Mouse (Mus musculus): ENCODE results near the gene Rtf2. TPM values are rescaled to one million over a fixed set of nuclear protein-coding genes. Genes with fewer than 3 reads are reported as not detected.

Rtf2 gene
- total RNA-seq, 4 experiments from 2014 or later: 24.4 to 30.5 (median 27.4) TPM

DNA sequence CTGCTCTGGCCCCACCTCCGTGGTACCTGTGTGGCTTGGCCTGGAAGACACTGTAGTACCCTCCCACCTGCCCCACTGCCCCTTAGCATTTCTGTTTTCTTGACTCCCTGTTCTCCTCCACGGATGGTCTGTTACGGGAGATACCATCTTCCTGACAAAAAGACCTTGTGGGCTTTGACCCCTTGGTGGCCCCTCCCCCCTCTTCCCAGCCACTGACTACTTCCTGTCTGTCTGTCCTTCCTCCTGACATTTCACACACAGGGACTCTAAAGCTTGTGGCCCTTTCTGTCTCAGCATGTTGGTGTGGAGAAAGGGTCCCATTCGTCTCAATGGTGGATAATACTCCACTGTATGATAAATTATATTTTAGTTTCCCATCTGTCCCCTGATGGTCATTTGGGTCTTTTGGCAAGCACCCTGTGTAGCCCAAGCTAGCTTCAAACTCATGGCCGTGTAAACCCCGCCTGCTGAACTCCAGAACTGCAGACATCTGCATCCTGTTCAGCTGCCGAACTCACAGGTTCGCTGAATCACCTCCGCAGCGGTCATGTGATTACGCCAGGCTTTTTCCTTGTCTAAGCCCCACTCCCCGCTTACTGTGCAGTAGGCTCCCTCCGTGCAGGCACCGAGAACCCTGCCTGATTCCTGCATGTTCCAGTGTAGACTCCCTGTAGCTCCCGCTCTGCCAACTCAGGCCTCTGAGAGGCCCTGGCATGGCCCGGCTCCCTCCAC, 41.5 kb downstream of the Rtf2 start:
- no peak for DNase-seq (ENCODE audit: low spot score in 2 of 2)

DNA sequence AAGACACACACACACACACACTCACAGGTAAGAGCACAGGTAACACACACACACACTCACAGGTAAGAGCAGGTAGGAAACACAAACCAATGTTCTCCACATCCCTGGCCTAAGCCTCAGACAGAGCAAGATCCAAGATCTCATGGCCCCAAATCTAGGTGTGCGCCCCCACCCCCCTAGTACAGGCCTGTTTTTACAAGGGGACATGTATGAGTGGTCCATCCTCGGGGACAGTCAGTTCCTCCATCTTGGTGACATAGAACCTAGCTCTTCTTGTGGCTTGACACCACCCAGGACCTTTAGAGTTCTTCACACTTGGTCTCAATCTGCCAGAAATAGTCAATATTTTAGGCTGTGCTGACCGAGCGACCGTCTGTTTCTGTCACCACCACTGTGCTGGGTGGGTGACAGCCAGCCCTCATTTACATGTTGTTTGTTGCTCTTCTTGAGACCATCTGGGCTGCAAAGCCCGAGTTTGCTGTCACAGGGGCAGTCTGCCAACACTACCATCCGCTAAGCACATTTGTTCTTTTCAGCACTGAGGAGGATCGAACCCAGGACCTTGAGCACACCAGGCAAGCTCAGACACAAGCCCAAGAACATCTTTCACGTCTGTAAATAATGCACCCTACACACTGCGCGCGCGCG, 43.5 kb downstream of the Rtf2 start:
- DNase-seq (ENCODE audit: low spot score in 2 of 2): no peak

DNA sequence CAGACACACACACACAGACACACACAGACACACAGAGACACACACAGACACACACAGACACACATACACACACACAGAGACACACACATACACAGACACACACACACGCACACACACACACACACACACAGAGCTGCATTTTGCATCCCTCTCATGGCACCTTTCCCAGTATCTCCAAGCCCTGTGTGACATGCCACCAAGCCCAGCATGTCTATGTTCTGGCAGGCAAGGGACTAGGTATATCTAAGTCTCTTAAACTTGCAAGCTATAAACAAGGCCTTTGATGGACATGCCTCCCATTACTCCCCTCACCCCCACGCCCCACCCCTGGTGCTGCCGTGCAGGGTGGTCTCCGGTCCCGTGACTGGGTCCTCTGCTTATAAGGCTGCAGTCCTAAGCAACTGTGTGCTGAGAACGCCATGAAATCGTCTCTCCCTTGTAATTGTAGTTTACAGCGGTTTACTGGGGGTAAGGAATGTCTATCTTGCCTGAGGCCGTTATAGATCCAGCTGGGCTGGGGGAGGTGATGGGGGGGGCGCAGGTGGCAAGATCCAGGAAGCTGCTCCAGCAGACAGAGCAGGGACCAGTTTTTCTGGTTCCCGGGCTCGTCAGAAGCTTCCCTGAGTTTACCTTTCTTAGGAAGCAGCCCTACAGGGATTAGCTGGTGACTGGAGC, 44.5 kb downstream of the Rtf2 start:
- no peak for DNase-seq (ENCODE audit: low spot score in 2 of 2)

DNA sequence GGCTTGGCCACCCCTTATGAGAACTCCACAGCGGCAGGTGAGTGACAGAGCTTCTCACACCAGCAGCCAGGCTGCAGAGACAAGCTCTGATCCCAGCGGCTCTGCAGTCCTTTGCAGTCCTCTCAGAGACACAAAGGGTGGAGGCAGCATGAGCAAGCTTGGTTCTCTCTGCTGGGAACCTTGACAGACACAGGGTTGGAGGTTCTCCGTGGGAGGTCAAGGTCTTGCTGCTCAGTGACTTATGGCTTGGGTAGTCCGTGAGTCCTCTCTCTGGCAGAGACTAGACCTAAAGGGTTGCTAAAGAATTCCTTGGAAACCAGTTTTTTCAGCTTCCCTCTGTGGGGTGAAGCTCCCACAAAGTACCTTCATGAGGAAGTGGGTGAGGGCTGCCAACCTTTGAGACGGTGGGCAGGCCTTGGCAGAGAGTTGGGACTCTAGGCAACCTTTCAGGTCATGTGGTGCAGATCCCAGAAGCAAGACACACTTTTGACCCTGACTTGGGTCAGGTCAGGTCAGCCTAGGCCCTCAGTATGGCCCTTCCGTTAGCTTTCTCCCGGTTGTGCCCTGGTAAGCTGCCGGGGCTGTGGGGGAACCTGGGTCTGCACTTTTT, 56.5 kb downstream of the Rtf2 start:
- DNase-seq (ENCODE audit: low spot score in 2 of 2): no peak

GRCm38 (mm10) chr2:172498823-172499222, 58.5 kb downstream of the Rtf2 start:
- no peak for DNase-seq (ENCODE audit: low spot score in 2 of 2)

DNA sequence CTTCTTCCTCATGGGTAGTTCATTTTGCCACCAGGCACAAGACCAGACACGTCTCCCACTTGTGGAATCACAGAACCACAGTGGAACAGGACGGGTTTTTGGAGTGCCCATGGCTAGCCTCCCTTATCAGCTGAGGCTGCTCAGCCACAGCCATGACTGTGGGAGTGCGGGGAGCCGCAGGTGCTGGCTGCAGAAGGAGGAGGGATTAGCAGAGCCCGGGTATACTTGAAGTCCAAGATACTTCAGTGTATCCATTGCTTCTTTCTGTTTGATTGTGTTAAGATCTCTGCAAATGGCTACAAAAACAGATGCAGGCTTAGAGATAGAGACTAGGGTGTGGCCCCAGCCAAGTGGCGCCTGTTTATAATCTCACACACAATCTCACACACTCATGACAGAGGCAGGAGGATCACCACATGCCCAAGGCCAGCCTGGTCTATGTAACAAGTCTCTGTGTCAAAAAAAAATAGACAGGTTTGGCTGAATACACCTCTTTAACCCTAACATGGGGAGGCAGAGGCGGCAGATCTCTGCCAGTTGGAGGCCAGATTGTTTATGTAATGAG, 60.5 kb downstream of the Rtf2 start:
- no peak for DNase-seq (ENCODE audit: low spot score in 2 of 2)

DNA sequence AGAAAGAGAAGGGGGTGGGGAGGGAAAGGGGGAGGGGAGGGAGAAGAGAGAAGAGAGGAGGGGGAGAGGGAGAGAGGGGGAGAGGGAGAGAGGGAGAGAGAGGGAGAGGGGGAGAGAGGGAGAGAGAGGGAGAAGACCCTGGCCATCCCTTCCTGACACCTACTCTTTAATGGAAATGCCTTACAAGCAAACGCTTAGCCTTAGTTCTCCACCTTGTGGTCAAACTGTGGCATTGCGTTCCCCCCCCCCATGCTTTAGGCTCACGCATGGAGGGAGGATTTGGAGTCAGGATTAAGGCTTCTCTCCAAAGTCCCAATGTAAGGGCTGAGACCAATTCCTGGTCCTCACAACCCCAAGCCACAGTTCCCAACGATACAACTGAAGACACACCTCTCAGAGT, 61.0 kb downstream of the Rtf2 start:
- no peak for DNase-seq (ENCODE audit: low spot score in 2 of 2)

DNA sequence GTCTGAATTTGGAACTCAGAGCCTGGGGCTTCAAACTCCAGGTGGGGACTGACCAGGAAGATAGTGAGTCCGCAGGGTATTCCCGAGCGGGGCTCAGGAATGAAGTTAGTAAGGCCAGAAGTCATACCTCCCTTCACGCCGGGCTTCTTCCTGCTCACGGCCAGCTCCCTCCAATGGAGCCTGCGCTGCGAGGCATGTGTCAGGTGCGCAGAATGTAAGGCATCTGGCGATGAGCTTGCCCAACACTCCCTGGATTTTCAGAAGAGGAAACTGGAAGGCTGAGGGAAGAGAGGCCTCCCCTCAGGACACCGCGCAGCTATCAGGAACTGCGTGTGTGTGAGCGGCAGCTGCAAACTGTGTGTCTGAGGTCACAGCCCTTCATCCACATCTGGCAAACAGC, 61.8 kb downstream of the Rtf2 start:
- DNase-seq (ENCODE audit: low spot score in 2 of 2): no peak

- no peak for DNase-seq (ENCODE audit: low spot score in 2 of 2)
These were observed 65.8 kb downstream of the Rtf2 start for GRCm38 (mm10) chr2:172506121-172506520.

GRCm38 (mm10) chr2:172510056-172510712, 69.8 kb downstream of the Rtf2 start:
- no peak for DNase-seq (ENCODE audit: low spot score in 2 of 2)

DNA sequence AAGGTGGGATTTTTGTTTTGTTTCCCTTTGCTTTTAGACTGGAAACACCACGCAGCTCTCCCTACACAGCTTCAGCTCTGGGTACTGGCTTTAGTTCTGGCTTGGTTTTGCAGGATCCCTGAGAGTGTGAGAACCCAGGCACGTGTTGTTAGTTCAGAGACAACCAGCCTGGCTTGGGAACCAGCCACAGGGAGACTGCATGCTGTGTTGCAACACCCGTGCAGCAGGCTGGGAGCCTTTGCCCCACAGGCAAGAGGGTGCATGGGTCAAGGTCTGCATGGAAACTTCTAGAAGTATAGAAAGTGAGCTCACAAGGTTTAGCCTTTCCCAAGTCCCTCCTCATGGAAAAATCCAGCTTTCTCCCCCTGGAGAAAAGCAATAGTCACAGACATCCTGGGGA, 70.5 kb downstream of the Rtf2 start:
- DNase-seq (ENCODE audit: low spot score in 2 of 2): no peak

GRCm38 (mm10) chr2:172516407-172516992, 76.1 kb downstream of the Rtf2 start:
- DNase-seq (ENCODE audit: low spot score in 2 of 2): no peak

Other genes with a start within 250 kb of the Rtf2 start
- not detected for gene Mc3r, start 192.1 kb upstream of the Rtf2 start, total RNA-seq (2022)
- gene Fam210b, start 95.0 kb upstream of the Rtf2 start, total RNA-seq (2022): 1 to 10 TPM; 5.4 to 6.8 (median 6.1) TPM
- gene Aurka, start 70.0 kb upstream of the Rtf2 start, total RNA-seq (2022): 10 to 100 TPM in 2 of 4 experiments, 1 to 10 TPM in 2; 6.3 to 16.2 (median 11.4) TPM
- gene Cstf1, start 69.9 kb upstream of the Rtf2 start, total RNA-seq (2022): 10 to 100 TPM; 16.6 to 20.2 (median 19.3) TPM
- under 1 TPM; 0.10 to 0.40 (median 0.21) TPM for gene Cass4, start 46.8 kb upstream of the Rtf2 start, total RNA-seq (2022)
- not detected for gene Gcnt7, start 18.0 kb downstream of the Rtf2 start, total RNA-seq (2022)
- gene Fam209, start 32.0 kb downstream of the Rtf2 start, total RNA-seq (2022): 1 to 10 TPM in 1 of 4 experiments, not detected in 3; 1.0 TPM
- not detected for gene Tfap2c, start 109.0 kb downstream of the Rtf2 start, total RNA-seq (2022)

Data from gastrocnemius, adult 8-10 months (tissue).